Mouse (Mus musculus) E14TG2a.4 (cell line): ENCODE measurements around the gene Hyal3.

Experiments
- CTCF ChIP-seq: conservative IDR thresholded peaks from 2 replicates; pipeline ENCODE4 v1.5.1; 2014; ENCODE audit warnings: low read length
- NANOG ChIP-seq: IDR thresholded peaks from 2 replicates; pipeline ENCODE4 v1.6.1; 2014; ENCODE audit warnings: borderline replicate concordance, low read length, mixed read lengths

DNA sequence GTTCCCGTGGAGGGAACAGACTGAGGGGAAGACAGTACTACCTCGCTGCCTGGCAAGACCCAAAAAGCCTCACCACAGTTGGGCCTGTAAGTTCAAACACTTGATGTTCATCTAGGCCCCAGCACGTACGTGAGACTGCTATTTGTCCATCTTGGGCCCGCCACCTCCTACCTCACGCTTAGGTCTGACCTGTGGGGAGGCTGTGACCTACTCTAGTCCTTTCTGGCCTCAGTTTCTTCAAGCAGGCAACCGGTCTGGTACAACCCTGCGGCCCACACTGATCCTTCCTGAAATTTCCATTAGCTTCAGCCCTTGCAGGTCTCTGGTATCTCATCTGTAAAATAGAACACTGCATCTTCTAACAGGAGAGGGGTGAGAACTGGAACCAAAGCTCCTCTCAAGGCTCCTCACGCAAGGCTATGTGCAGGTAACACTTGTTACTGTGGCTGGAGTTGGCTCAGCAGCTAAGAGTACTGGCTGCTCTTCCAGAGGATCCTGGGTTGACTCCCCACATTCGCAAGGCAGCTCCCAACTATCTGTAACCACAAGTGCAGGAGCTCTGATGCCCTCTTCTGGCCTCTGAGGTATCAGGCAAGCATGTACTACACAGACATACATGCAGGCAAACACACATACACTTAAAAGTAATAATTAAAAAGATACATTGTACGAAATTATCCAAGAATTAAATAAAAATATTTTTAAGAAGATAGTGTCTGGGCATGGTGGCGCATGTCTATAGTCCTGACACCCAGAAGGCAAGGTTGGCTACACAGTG is 44.9 kb downstream of the Hyal3 start:
- no peak for TF ChIP-seq CTCF
- no peak for TF ChIP-seq NANOG
